Mouse (Mus musculus): ENCODE results near the gene Mettl7a1. TPM values are rescaled to one million over a fixed set of nuclear protein-coding genes. Genes with fewer than 3 reads are reported as not detected.

Mettl7a1 gene
- total and polyA plus RNA-seq, 2 experiments: 201 to 366 TPM

GRCm38 (mm10) chr15:100274790-100275559 is 29.0 kb upstream of the Mettl7a1 start:
- Histone ChIP-seq H3K79me2 (ENCODE audit: control insufficient read depth, insufficient read depth, low read length) (no peaks in the 10 kb centered on the region), H3K4me1 (ENCODE audit: control insufficient read depth, insufficient read depth, low read length) (no peaks in the 10 kb centered on the region), H3K27ac (replicated peaks; ENCODE audit: insufficient read depth, low read depth, low read length) (no peak overlapping the region), H3K27me3 (ENCODE audit: control insufficient read depth, insufficient read depth, low read length) (no peaks in the 10 kb centered on the region), H3K4me3 (ENCODE audit: insufficient read depth, low read depth, low read length) (no peak overlapping the region), H3K36me3 (ENCODE audit: control insufficient read depth, insufficient read depth, low read length) (no peaks in the 10 kb centered on the region), H3K9ac (ENCODE audit: low read depth, low read length) (no peak overlapping the region)
- TF ChIP-seq CTCF (IDR thresholded peaks at IDR 0.05; ENCODE audit: low read depth, low read length): no peak
- TF ChIP-seq POLR2A (IDR thresholded peaks at IDR 0.05; ENCODE audit: extremely low read depth, insufficient read depth, low read length): no peak
- 83% methylated on average over 7 of the region's 7 CpGs for WGBS
- no peak for DNase-seq (ENCODE audit: extremely low read depth, low read depth, low spot score)

GRCm38 (mm10) chr15:100276403-100276802 is 27.5 kb upstream of the Mettl7a1 start:
- 96% methylated on average over 4 of the region's 4 CpGs for WGBS
- H3K4me3 ChIP-seq (ENCODE audit: insufficient read depth, low read depth, low read length): no peak overlapping the region
- H3K27me3 ChIP-seq (ENCODE audit: control insufficient read depth, insufficient read depth, low read length): no peaks in the 10 kb centered on the region
- no peaks in the 10 kb centered on the region for H3K79me2 ChIP-seq (ENCODE audit: control insufficient read depth, insufficient read depth, low read length)
- TF ChIP-seq CTCF (IDR thresholded peaks at IDR 0.05; ENCODE audit: low read depth, low read length) (no peak), POLR2A (IDR thresholded peaks at IDR 0.05; ENCODE audit: extremely low read depth, insufficient read depth, low read length) (no peak)
- H3K9ac ChIP-seq (ENCODE audit: low read depth, low read length): no peak overlapping the region
- H3K36me3 ChIP-seq (ENCODE audit: control insufficient read depth, insufficient read depth, low read length): no peaks in the 10 kb centered on the region
- no peak for DNase-seq (ENCODE audit: extremely low read depth, low read depth, low spot score)
- H3K27ac ChIP-seq (replicated peaks; ENCODE audit: insufficient read depth, low read depth, low read length): no peak overlapping the region
- no peaks in the 10 kb centered on the region for H3K4me1 ChIP-seq (ENCODE audit: control insufficient read depth, insufficient read depth, low read length)

- Histone ChIP-seq H3K79me2 (ENCODE audit: control insufficient read depth, insufficient read depth, low read length) (no peaks in the 10 kb centered on the region), H3K4me1 (ENCODE audit: control insufficient read depth, insufficient read depth, low read length) (no peaks in the 10 kb centered on the region), H3K4me3 (ENCODE audit: insufficient read depth, low read depth, low read length) (no peak overlapping the region), H3K27me3 (ENCODE audit: control insufficient read depth, insufficient read depth, low read length) (no peaks in the 10 kb centered on the region), H3K9ac (ENCODE audit: low read depth, low read length) (no peak overlapping the region), H3K36me3 (ENCODE audit: control insufficient read depth, insufficient read depth, low read length) (no peaks in the 10 kb centered on the region), H3K27ac (replicated peaks; ENCODE audit: insufficient read depth, low read depth, low read length) (no peak overlapping the region)
- 98% methylated on average over 3 of the region's 3 CpGs for WGBS
- no peak for TF ChIP-seq CTCF (IDR thresholded peaks at IDR 0.05; ENCODE audit: low read depth, low read length)
- no peak for TF ChIP-seq POLR2A (IDR thresholded peaks at IDR 0.05; ENCODE audit: extremely low read depth, insufficient read depth, low read length)
- no peak for DNase-seq (ENCODE audit: extremely low read depth, low read depth, low spot score)
Measured at GRCm38 (mm10) chr15:100277586-100277985, 26.4 kb upstream of the Mettl7a1 start.

GRCm38 (mm10) chr15:100280626-100281025 is 23.3 kb upstream of the Mettl7a1 start, which contains the start of gene Tmprss12:
TSS of gene Tmprss12 (plus strand) at chr15:100280837.
- Histone ChIP-seq H3K36me3 (ENCODE audit: control insufficient read depth, insufficient read depth, low read length) (no peaks in the 10 kb centered on the region), H3K27ac (replicated peaks; ENCODE audit: insufficient read depth, low read depth, low read length) (no peak within 1 kb of the TSS)
- WGBS: 96% methylated on average over 20 of the region's 20 CpGs

GRCm38 (mm10) chr15:100288980-100289379 is 15.0 kb upstream of the Mettl7a1 start:
- no peak for TF ChIP-seq POLR2A (IDR thresholded peaks at IDR 0.05; ENCODE audit: extremely low read depth, insufficient read depth, low read length)
- no peak for TF ChIP-seq CTCF (IDR thresholded peaks at IDR 0.05; ENCODE audit: low read depth, low read length)
- Histone ChIP-seq H3K4me1 (ENCODE audit: control insufficient read depth, insufficient read depth, low read length) (no peaks in the 10 kb centered on the region), H3K27ac (replicated peaks; ENCODE audit: insufficient read depth, low read depth, low read length) (no peak overlapping the region), H3K36me3 (ENCODE audit: control insufficient read depth, insufficient read depth, low read length) (no peaks in the 10 kb centered on the region), H3K4me3 (ENCODE audit: insufficient read depth, low read depth, low read length) (no peak overlapping the region), H3K27me3 (ENCODE audit: control insufficient read depth, insufficient read depth, low read length) (no peaks in the 10 kb centered on the region), H3K79me2 (ENCODE audit: control insufficient read depth, insufficient read depth, low read length) (no peaks in the 10 kb centered on the region), H3K9ac (ENCODE audit: low read depth, low read length) (no peak overlapping the region)
- WGBS: 91% methylated on average over 6 of the region's 6 CpGs
- no peak for DNase-seq (ENCODE audit: extremely low read depth, low read depth, low spot score)

More at GRCm38 (mm10) chr15:100280626-100281025, 23.3 kb upstream of the Mettl7a1 start, which contains the start of gene Tmprss12:
- Histone ChIP-seq H3K9ac (ENCODE audit: low read depth, low read length) (no peak within 1 kb of the TSS), H3K4me1 (ENCODE audit: control insufficient read depth, insufficient read depth, low read length) (no peaks in the 10 kb centered on the region), H3K27me3 (ENCODE audit: control insufficient read depth, insufficient read depth, low read length) (no peaks in the 10 kb centered on the region), H3K4me3 (ENCODE audit: insufficient read depth, low read depth, low read length) (no peak within 1 kb of the TSS), H3K79me2 (ENCODE audit: control insufficient read depth, insufficient read depth, low read length) (no peaks in the 10 kb centered on the region)
- no peak for DNase-seq (ENCODE audit: extremely low read depth, low read depth, low spot score)
- TF ChIP-seq CTCF (IDR thresholded peaks at IDR 0.05; ENCODE audit: low read depth, low read length): no peak
- no peak for TF ChIP-seq POLR2A (IDR thresholded peaks at IDR 0.05; ENCODE audit: extremely low read depth, insufficient read depth, low read length)

- WGBS: 84% methylated on average over 5 of the region's 5 CpGs
- no peak overlapping the region for H3K9ac ChIP-seq (ENCODE audit: low read depth, low read length)
- no peak for TF ChIP-seq CTCF (IDR thresholded peaks at IDR 0.05; ENCODE audit: low read depth, low read length)
Measured at GRCm38 (mm10) chr15:100290858-100291257, 13.1 kb upstream of the Mettl7a1 start.

More at GRCm38 (mm10) chr15:100290858-100291257, 13.1 kb upstream of the Mettl7a1 start:
- DNase-seq (ENCODE audit: extremely low read depth, low read depth, low spot score): no peak
- Histone ChIP-seq H3K4me1 (ENCODE audit: control insufficient read depth, insufficient read depth, low read length) (no peaks in the 10 kb centered on the region), H3K79me2 (ENCODE audit: control insufficient read depth, insufficient read depth, low read length) (no peaks in the 10 kb centered on the region), H3K36me3 (ENCODE audit: control insufficient read depth, insufficient read depth, low read length) (no peaks in the 10 kb centered on the region), H3K27ac (replicated peaks; ENCODE audit: insufficient read depth, low read depth, low read length) (no peak overlapping the region), H3K4me3 (ENCODE audit: insufficient read depth, low read depth, low read length) (no peak overlapping the region), H3K27me3 (ENCODE audit: control insufficient read depth, insufficient read depth, low read length) (no peaks in the 10 kb centered on the region)
